Comparison of ENCODE assay signal across 8 mouse cellular contexts in genomic region chr15:93251553-93252250, GRCm38 (mm10). TPM values are rescaled to one million over a fixed set of nuclear protein-coding genes. Genes with fewer than 3 reads are reported as not detected.
DNase-seq lines count a peak whose midpoint lies in the region; ATAC-seq lines count a peak whose summit lies in the region.

No protein-coding gene starts in this region.

- DNase-seq in gastrocnemius, postnatal 10 days, result peak; percentile 24
- DNase-seq in gastrocnemius, postnatal 25 days, result no peak
- peak; percentile 27 for DNase-seq in thymus, postnatal 14 days
- no peak for DNase-seq in thymus, adult 18-20 months
- DNase-seq in induced T-regulatory cell, adult 2 months (ENCODE audit: low read depth), result peak; percentile 62
- no peak for DNase-seq in urinary bladder, adult 2 months (ENCODE audit: low spot score)
- DNase-seq in thymus, postnatal 0 days (ENCODE audit: low spot score), result no peak

- 0 out of 2 replicates have a peak, but pooled peaks have one; percentile 34 for ATAC-seq in megakaryocyte progenitor cell, adult 5-6 weeks (replicated peaks; ENCODE audit: poor library complexity)

RNA-seq across cellular contexts. Expression of gene Gxylt1, which starts 23.3 kb away (rescaled TPM):
- total RNA-seq in gastrocnemius, postnatal 10 days (2021), result 1 to 10 TPM; 8.4 to 9.4 TPM
- total RNA-seq in gastrocnemius, postnatal 25 days (2021), result 1 to 10 TPM; 5.0 to 5.4 TPM
- total RNA-seq in megakaryocyte progenitor cell, adult 5-6 weeks (2015), result 24.4 and 26.4 TPM in 2 replicates
- total RNA-seq in megakaryocyte progenitor cell, adult 5-6 weeks (2017), result 36.5 and 42.5 TPM in 2 replicates
- 5.9 and 8.2 TPM in 2 replicates for polyA plus RNA-seq in urinary bladder, adult 2 months (2012; rRNA removed)
- polyA plus RNA-seq in thymus, postnatal 0 days (2015; fragmentation: Nextera tagmentation; extraction: Ambion mirVana), result 5.2 and 5.9 TPM in 2 replicates

Comparison
In these comparisons a context has a peak if more than half of its experiments do, and no peak if none do; other contexts are left out.
1. DNase-seq: peak in gastrocnemius, postnatal 10 days (single experiment), thymus, postnatal 14 days (single experiment) and induced T-regulatory cell, adult 2 months (single experiment); none in gastrocnemius, postnatal 25 days (single experiment), thymus, adult 18-20 months (0 of 2), urinary bladder, adult 2 months (single experiment) and thymus, postnatal 0 days (single experiment).